In genomic region chr7:142792650-142793275, GRCm38 (mm10) we compare ENCODE assay signal across 25 mouse cellular contexts. TPM values are rescaled to one million over a fixed set of nuclear protein-coding genes. Genes with fewer than 3 reads are reported as not detected.
DNase-seq lines count a peak whose midpoint lies in the region; ATAC-seq lines count a peak whose summit lies in the region.
"Had no signal": no experiment of that assay in that cellular context is flagged by ENCODE, and none has a peak within 500 bp of the region (broad histone marks: within the 10 kb centered on the region; RNA-seq: fewer than 3 reads in every experiment).

No protein-coding gene starts in this region.

- H3K27me3 ChIP-seq in hindbrain, embryonic 11.5 days (ENCODE audit: control insufficient read depth, insufficient read depth, low read length) = no peaks in the 10 kb centered on the region
- H3K27me3 ChIP-seq in hindbrain, embryonic 12.5 days = no peaks in the 10 kb centered on the region
- no peaks in the 10 kb centered on the region for H3K27me3 ChIP-seq in hindbrain, embryonic 14.5 days (ENCODE audit: control insufficient read depth, insufficient read depth, low read length)
- H3K27me3 ChIP-seq: lung, embryonic 15.5 days had no signal

- no peak overlapping the region for H3K4me2 ChIP-seq in hindbrain, embryonic 11.5 days (replicated peaks; ENCODE audit: low read depth, low read length)
- no peak overlapping the region for H3K4me2 ChIP-seq in hindbrain, embryonic 12.5 days (replicated peaks)
- no peak overlapping the region for H3K4me2 ChIP-seq in hindbrain, embryonic 14.5 days (replicated peaks)
- H3K4me2 ChIP-seq: lung, embryonic 15.5 days had no signal

- no peaks in the 10 kb centered on the region for H3K9me3 ChIP-seq in hindbrain, embryonic 11.5 days (ENCODE audit: control insufficient read depth, low read length)
- no peaks in the 10 kb centered on the region for H3K9me3 ChIP-seq in hindbrain, embryonic 12.5 days (replicated peaks)
- H3K9me3 ChIP-seq in hindbrain, embryonic 14.5 days (ENCODE audit: control insufficient read depth, low read length) = no peaks in the 10 kb centered on the region
- H3K9me3 ChIP-seq: lung, embryonic 15.5 days had no signal

- H3K9ac ChIP-seq in hindbrain, embryonic 11.5 days (ENCODE audit: low read depth, low read length) = no peak overlapping the region
- H3K9ac ChIP-seq in hindbrain, embryonic 12.5 days = no peak overlapping the region
- H3K9ac ChIP-seq in hindbrain, embryonic 14.5 days = no peak overlapping the region
- H3K9ac ChIP-seq: lung, embryonic 15.5 days had no signal

- no peaks in the 10 kb centered on the region for H3K4me1 ChIP-seq in hindbrain, embryonic 11.5 days (replicated peaks; ENCODE audit: control insufficient read depth, insufficient read depth, low read length)
- peaks cover 9% of the 10 kb centered on the region for H3K4me1 ChIP-seq in hindbrain, embryonic 12.5 days
- no peaks in the 10 kb centered on the region for H3K4me1 ChIP-seq in hindbrain, embryonic 14.5 days (replicated peaks; ENCODE audit: control insufficient read depth, insufficient read depth, low read length)
- H3K4me1 ChIP-seq: lung, embryonic 15.5 days had no signal

- WGBS in hindbrain, embryonic 11.5 days = 33% methylated on average over 1 of the region's 1 CpGs
- 45% methylated on average over 1 of the region's 1 CpGs for WGBS in hindbrain, embryonic 12.5 days
- WGBS in hindbrain, embryonic 14.5 days = 37% methylated on average over 1 of the region's 1 CpGs

- H3K27ac ChIP-seq in hindbrain, embryonic 11.5 days (ENCODE audit: low read depth, low read length) = 0 out of 2 replicates have a peak overlapping the region, but pooled peaks have one; percentile 9
- no peak overlapping the region for H3K27ac ChIP-seq in hindbrain, embryonic 12.5 days
- H3K27ac ChIP-seq in hindbrain, embryonic 14.5 days = 0 out of 2 replicates have a peak overlapping the region, but pooled peaks have one; percentile 15
- H3K27ac ChIP-seq: lung, embryonic 15.5 days; stomach, postnatal 0 days had no signal

- DNase-seq in hindbrain, embryonic 11.5 days (ENCODE audit: low spot score) = no peak
- DNase-seq in Muller cell, postnatal 12 days (ENCODE audit: inconsistent ontology term) = peak; percentile 82
- DNase-seq in embryo, embryonic 10 days (ENCODE audit: low spot score) = peak; percentile 55
- no peak for DNase-seq in hindbrain, embryonic 14.5 days (ENCODE audit: low spot score)
- no peak for DNase-seq in adrenal gland, adult 18-20 months (ENCODE audit: low spot score in 2 of 2)
- no peak for DNase-seq in spleen, postnatal 10 days (ENCODE audit: low spot score in 2 of 2)
- DNase-seq: adrenal gland, adult 8-10 months; cerebellum, adult 8-10 months; gastrocnemius, postnatal 10 days; kidney, postnatal 14 days; right cerebral cortex, adult 18-20 months; spleen, adult 18-20 months; thymus, postnatal 4 days had no signal

- no peak overlapping the region for H3K4me3 ChIP-seq in hindbrain, embryonic 11.5 days (ENCODE audit: low read depth, low read length)
- H3K4me3 ChIP-seq in hindbrain, embryonic 12.5 days = no peak overlapping the region
- H3K4me3 ChIP-seq in hindbrain, embryonic 14.5 days (replicated peaks; ENCODE audit: low read length) = no peak overlapping the region
- H3K4me3 ChIP-seq: lung, embryonic 15.5 days; myocyte had no signal

- no peak for ATAC-seq in hindbrain, embryonic 11.5 days (ENCODE audit: low FRiP score)
- no peak for ATAC-seq in hindbrain, embryonic 12.5 days (ENCODE audit: low FRiP score)
- no peak for ATAC-seq in hindbrain, embryonic 14.5 days (ENCODE audit: low FRiP score)
- ATAC-seq: inflammation-experienced regulatory T-cells, adult 6 months had no signal

- no peaks in the 10 kb centered on the region for H3K36me3 ChIP-seq in hindbrain, embryonic 11.5 days (ENCODE audit: control insufficient read depth, insufficient read depth, low read length)
- no peaks in the 10 kb centered on the region for H3K36me3 ChIP-seq in hindbrain, embryonic 12.5 days
- no peaks in the 10 kb centered on the region for H3K36me3 ChIP-seq in hindbrain, embryonic 14.5 days (replicated peaks; ENCODE audit: control insufficient read depth, insufficient read depth)
- H3K36me3 ChIP-seq: lung, embryonic 15.5 days had no signal

RNA-seq across cellular contexts. Expression of gene Ins2, which starts 49.6 kb away (rescaled TPM):
- polyA plus RNA-seq in hindbrain, embryonic 11.5 days (2014; fragmentation: Nextera tagmentation; extraction: Ambion mirVana) = 0.84 TPM in 1 of 2 replicates, not detected in the other
- 0.60 TPM in 1 of 2 replicates, not detected in the other for polyA plus RNA-seq in hindbrain, embryonic 12.5 days (2016; fragmentation: Nextera tagmentation; extraction: Ambion mirVana)
- 3.1 and 4.0 TPM in 2 replicates for polyA plus RNA-seq in hindbrain, embryonic 14.5 days (2014; fragmentation: Nextera tagmentation; extraction: Ambion mirVana)
- total RNA-seq in adrenal gland, adult 18-20 months (2021) = not detected
- total RNA-seq: adrenal gland, adult 8-10 months; ES-E14; gastrocnemius, postnatal 10 days; heart, adult 8-10 months; layer of hippocampus, postnatal 25 days; left cerebral cortex, postnatal 36 days; liver, adult 2 months; neutrophil, adult 5-6 weeks had no signal
- polyA plus RNA-seq: cortical plate, adult 2 months; liver, adult 2 months; lung, embryonic 15.5 days had no signal

Comparison
In these comparisons a context has a peak if more than half of its experiments do, and no peak if none do; other contexts are left out.
1. DNase-seq: peak in Muller cell, postnatal 12 days (single experiment) and embryo, embryonic 10 days (single experiment); none in hindbrain, embryonic 11.5 days (single experiment), hindbrain, embryonic 14.5 days (single experiment), adrenal gland, adult 18-20 months (0 of 2) and spleen, postnatal 10 days (0 of 2).